Mouse (Mus musculus): ENCODE measurements around the gene Tgif2.
"Not testable (repeated sequence)": the region's sequence is repeated elsewhere in the genome, so short reads cannot be mapped to it uniquely, and the experiment has no call there.

Gene Tgif2

DNA sequence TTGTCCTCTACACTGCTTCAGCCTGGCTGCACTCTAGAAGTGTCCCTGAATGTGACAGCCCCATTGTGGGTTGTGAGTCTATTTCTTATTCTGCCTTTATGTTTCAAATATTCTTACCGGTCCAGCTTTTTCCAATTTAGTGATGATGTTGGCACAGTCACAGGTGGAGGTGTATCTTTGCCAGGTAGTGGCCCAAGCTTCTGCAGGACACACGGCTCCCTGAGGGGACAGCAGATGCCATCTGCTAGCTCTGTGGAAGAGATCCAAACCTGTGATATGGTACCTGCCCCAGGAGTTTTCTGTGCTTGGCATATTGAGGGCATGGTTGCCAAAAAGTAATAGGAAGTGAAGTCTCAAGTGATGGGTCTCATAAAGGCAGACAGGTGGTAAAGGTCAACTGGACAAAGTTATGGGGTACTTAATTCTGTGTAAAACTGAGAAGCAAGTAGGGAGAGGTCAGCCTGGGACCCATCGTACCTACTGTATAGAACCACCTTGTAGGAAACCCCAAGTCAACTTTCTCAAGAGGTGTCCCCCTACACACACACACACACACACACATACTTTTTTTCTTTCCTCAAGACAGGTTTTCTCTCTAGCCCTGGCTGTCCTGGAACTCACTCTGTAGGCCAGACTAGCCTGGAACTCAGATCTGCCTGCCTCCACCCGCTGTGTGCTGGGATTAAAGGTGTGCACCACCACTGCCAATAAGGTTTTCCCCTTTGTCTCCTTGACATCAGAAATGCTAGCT lies 35.1 kb downstream of the Tgif2 start:
- no peak for DNase-seq (ENCODE audit: low spot score)

- no peak for DNase-seq (ENCODE audit: low spot score)
These were observed 37.9 kb downstream of the Tgif2 start for GRCm38 (mm10) chr2:156877726-156878125.

- DNase-seq (ENCODE audit: low spot score): no peak
These were observed 39.7 kb downstream of the Tgif2 start for GRCm38 (mm10) chr2:156879541-156879940.

DNA sequence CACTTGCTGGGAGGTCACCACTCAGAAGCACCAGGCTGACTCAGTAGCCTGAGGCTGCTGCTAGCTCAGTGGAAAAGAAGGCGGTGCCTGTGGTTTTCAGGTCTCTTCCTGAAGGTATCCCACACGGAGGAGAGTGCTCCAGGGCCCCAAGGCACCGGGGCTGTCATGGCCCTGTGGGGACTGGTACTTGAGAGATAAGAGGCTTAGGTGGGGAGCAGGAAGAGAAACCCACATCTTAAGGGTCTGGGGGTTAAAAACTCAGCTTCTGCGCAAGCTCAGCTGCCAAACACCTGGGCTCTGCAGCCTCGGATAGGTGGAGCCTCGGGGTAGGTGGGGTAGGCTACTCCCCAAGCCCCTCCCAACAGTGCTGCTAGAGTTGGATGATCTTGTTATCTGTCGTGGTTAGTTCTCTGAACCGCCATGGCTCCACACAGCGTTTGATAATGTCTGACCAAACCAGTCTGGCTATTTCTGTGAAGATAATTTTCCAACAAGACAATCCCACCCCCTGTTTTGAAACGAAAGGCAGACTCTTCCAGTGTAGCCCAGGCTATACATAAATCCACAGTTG lies 42.7 kb downstream of the Tgif2 start:
- no peak for DNase-seq (ENCODE audit: low spot score)

- no peak for DNase-seq (ENCODE audit: low spot score)
These were observed 44.8 kb downstream of the Tgif2 start for GRCm38 (mm10) chr2:156884396-156885211.

DNA sequence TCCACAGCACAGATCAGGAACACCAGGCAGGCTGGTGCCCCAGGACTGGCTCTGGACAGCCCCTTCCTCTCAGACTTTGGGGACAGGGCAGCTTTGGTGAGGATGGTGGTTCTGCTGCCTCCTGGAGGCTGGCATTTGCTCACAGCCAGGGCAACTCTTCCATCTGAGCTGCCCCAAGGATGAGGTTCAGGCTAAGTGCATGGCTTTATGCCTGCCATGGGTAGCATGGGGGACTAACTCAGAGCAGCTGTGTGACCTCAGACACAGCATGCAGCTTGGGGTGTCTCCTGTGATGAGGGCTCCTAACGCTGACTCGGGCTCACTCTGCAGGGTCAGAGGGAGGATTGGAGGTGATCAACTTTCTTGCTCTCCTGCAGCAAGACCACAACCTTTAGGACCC lies 45.9 kb downstream of the Tgif2 start:
- not testable (repeated sequence) for DNase-seq (ENCODE audit: low spot score)

GRCm38 (mm10) chr2:156886084-156886631 lies 46.4 kb downstream of the Tgif2 start:
- DNase-seq (ENCODE audit: low spot score): no peak

GRCm38 (mm10) chr2:156887017-156887416 lies 47.2 kb downstream of the Tgif2 start, which contains the start of gene Sla2:
Sla2 (minus strand) TSS chr2:156887192.
- DNase-seq (ENCODE audit: low spot score): no peak

DNA sequence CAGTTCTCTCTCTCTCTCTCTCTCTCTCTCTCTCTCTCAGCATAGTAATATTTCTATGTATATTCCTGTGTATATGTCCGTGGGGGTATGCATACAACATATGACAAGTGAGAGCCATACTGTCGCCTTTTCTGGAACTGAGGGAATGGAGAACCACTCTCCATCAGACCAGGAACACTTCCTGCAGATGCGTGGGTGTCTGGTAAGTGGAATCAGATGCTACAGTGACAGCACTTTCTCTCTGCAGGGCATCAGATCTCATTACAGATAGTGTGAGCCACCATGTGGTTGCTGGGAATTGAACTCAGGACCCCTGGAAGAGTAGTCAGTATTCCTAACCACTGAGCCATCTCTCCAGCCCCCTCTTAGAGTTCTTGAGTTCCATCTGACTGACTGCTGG lies 48.7 kb downstream of the Tgif2 start:
- DNase-seq (ENCODE audit: low spot score): no peak

DNA sequence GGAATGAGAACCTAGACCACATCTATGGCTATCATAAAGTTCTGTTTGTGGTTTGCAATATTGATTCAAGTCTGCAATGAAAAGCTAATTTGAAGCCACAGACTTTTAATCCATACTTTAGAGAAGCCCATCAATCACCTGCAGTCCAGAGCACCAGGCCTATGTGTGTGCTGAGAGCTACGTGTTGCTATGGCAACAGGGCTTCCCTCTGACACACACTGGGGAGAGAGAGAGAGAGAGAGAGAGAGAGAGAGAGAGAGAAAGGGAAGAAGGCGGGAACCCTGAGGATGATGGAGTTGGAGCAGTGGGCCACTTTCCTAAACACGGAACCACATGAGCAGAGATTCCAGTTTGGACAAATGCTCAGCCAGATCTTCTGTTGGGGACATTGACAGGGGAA lies 52.4 kb downstream of the Tgif2 start:
- DNase-seq (ENCODE audit: low spot score): no peak

GRCm38 (mm10) chr2:156892821-156893220 lies 53.0 kb downstream of the Tgif2 start:
- DNase-seq (ENCODE audit: low spot score): no peak

- no peak for DNase-seq (ENCODE audit: low spot score)
These were observed 54.9 kb downstream of the Tgif2 start for GRCm38 (mm10) chr2:156894496-156895265.

- no peak for DNase-seq (ENCODE audit: low spot score)
These were observed 56.6 kb downstream of the Tgif2 start for GRCm38 (mm10) chr2:156896384-156896914.

- DNase-seq (ENCODE audit: low spot score): no peak
These were observed 57.2 kb downstream of the Tgif2 start for GRCm38 (mm10) chr2:156897034-156897433.

DNA sequence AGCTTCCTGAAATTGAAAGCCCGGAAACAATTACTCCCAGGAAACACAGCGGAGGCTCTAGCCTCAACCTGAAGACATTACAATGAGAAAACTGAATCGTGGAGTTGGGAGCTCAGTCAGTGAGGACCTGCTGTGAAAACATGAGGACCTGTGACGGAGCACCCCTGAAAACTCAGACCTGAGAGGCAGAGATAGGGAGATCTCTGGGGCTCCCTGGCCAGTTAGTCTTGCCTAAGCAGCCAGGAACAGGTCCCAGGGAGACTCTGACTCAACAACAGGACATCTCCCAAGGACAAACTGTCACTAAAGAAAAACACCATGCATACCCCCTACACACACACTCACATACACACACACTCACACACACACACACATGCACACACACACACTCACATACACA lies 58.6 kb downstream of the Tgif2 start:
- no peak for DNase-seq (ENCODE audit: low spot score)

DNA sequence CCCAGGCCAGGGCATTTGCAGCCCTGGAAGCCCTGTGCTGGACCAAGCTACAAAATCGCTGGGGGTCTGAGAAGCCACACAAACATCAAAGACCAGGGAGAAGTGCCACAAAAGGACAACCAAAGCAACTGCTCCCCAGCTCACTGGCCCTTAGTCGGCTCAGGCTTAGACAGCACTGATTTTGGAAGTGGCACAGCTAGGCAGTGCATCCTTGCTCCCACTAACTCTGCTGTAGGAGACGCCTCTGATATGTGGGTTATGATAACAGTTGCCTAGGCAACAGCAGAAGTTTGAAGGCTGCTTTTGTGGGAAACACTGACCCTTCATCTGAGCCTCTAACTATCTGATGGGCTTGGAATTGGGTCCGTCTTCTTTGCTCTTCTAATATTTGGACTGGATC lies 59.4 kb downstream of the Tgif2 start:
- no peak for DNase-seq (ENCODE audit: low spot score)

GRCm38 (mm10) chr2:156901344-156901743 lies 61.5 kb downstream of the Tgif2 start:
- DNase-seq (ENCODE audit: low spot score): no peak

GRCm38 (mm10) chr2:156901883-156902282 lies 62.1 kb downstream of the Tgif2 start:
- DNase-seq (ENCODE audit: low spot score): no peak

GRCm38 (mm10) chr2:156902411-156902810 lies 62.6 kb downstream of the Tgif2 start:
- not testable (repeated sequence) for DNase-seq (ENCODE audit: low spot score)

DNA sequence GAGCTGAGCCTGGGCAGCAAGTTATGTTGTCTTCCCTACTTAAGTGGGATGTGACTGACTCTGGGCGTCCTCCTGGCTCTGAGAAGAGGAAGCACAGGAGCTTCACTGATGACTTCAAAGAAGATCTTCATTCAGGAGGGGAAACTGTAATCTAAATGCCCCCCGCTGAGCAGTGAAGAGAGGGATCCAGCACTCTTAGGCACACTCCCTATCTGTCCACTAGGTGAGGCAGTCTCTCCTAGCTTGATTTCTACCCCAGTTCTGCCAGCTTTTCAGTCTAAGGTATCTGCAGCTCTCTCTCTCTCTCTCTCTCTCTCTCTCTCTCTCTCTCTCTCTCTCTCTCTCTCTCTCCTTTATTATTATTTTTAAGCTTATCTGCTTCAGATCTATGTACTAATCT lies 63.6 kb downstream of the Tgif2 start:
- DNase-seq (ENCODE audit: low spot score): no peak
